Mouse (Mus musculus) limb, embryonic 10.5 days (tissue): ENCODE results near the gene Relt. TPM values are rescaled to one million over a fixed set of nuclear protein-coding genes. Genes with fewer than 3 reads are reported as not detected.
A peak's percentile ranks its signal among the peaks of the same experiment; 100 is the strongest.

Source experiments
- DNase-seq: peaks from one replicate; pipeline ENCODE4 v3.0.0-alpha.2; 2017; ENCODE audit warnings: low spot score
- H3K27ac ChIP-seq: fragments of 300-500 bp; sonication (generic); 2 replicates; pipeline ENCODE4 v1.5.1; 2016; ENCODE audit warnings: mild to moderate bottlenecking
- H3K27me3 ChIP-seq: fragments of 300-500 bp; sonication (generic); 2 replicates; pipeline ENCODE4 v1.6.1; 2016; ENCODE audit warnings: low read depth, mild to moderate bottlenecking; ENCODE audit not compliant: poor library complexity, severe bottlenecking
- H3K36me3 ChIP-seq: fragments of 300-500 bp; sonication (generic); 2 replicates; pipeline ENCODE4 v1.6.1; 2016; ENCODE audit warnings: mild to moderate bottlenecking, moderate library complexity
- H3K4me1 ChIP-seq: fragments of 300-500 bp; sonication (generic); 2 replicates; pipeline ENCODE4 v1.6.1; 2016
- H3K4me3 ChIP-seq: fragments of 300-500 bp; sonication (generic); 2 replicates; pipeline ENCODE4 v1.5.1; 2016; ENCODE audit warnings: mild to moderate bottlenecking, moderate library complexity
- H3K9me3 ChIP-seq: fragments of 300-500 bp; sonication (generic); replicated peaks from 2 replicates; pipeline ENCODE4 v1.6.1; 2016; ENCODE audit warnings: mild to moderate bottlenecking
- WGBS: fragments of 180-500 bp; shearing (Covaris S2); methylation state at CpG from one replicate; pipeline ENCODE4 v1.1.7; 2016; 5-methylcytosine and 5-hydroxymethylcytosine counted together
- polyA plus RNA-seq: library from polyadenylated mRNA; unstranded; fragments of >200 nt; fragmentation: Nextera tagmentation; extraction: Ambion mirVana; gene quantifications from 2 replicates; pipeline ENCODE4 v1.2.1, GENCODE M21; 2016

Relt gene
- polyA plus RNA-seq, 1 experiment from 2014 or later: 5.9 TPM

DNA sequence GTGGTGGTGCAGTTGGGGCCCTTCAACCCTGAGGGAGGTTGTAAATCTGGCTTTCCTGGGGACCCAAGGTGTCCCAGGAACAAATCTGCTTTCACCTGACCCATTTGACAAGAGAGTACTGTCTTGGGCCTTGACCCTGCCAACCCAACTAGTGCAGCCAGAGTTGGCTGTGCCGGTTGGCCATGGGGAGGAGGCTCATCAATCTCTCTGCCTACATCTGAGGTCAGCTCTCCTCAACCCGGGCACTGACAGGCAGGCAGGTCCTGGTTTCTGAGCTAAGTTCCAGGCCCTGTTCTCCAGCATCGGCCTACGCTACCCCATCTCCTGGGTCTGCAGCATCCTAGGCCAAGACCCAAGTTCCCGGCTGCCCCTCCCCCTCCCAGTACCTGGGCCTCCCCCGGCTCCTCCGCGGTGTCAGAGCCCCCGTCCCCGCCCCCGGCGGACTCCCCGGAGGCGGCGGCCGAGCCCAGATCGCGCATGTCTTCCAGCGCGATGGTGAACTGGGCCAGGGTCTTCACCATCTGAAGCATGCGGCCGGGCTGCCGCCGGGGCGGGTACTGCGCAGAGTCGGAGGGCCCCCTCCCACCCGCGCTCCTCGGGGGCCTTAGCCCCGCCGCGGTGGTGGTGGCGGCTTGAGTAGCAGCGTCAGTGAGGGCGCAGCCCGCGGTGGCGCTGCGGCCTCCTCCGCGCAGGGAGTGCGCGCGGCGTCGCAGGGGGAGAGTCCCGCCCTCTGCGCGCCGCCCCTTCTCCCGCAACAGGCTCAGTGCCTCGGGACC, 31.0 kb upstream of the Relt start:
- peak overlapping the region; percentile 66 for H3K4me3 ChIP-seq
- peak; percentile 63 for DNase-seq
- no peaks in the 10 kb centered on the region for H3K9me3 ChIP-seq
- H3K36me3 ChIP-seq: peaks cover 37% of the 10 kb centered on the region
- peaks cover 31% of the 10 kb centered on the region for H3K4me1 ChIP-seq
- 2% methylated on average over 52 of the region's 53 CpGs for WGBS
- H3K27ac ChIP-seq: peak overlapping the region; percentile 82
- H3K27me3 ChIP-seq: no peaks in the 10 kb centered on the region

DNA sequence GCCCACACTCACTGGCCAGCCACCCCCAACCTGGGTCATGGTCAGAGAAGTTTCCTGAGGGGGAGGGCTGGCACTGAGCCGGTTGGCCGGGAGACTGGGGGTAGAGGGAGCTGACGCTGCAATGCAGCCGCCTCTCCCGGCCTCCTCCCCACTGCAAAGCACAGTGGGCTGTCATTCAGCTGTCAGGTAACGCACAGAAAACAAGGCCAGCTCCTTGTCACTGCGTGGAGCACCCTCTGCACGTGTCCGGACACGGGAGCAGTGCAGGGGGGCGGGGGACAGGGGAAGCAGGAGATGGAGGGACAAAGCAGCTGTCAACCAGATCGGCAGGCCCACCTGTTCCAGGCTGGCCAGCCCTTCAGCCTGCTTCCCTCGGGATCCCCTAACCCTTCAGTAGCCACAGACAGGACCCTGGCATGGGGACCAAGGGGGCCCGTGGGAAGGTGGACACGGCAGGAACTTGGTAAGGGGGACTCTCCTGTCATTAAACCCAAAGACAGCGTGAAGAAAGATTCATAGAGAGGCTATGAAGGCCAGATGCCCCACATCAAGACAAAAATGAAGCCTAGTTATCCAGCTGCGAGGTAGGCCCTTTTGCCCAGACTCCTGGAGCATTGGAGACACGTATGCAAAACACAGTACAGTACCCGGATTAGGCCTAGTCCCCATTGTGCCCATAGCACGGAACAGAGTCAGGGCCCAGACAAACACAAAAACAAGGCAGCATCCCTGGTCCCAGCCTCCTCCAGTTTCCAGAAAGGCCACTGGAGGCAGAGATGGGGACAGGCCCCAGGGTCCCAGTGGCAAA, 30.2 kb upstream of the Relt start:
- Histone ChIP-seq H3K9me3 (no peaks in the 10 kb centered on the region), H3K4me3 (peak overlapping the region; percentile 66; the same call in 1 of the 2 replicates), H3K36me3 (peaks cover 45% of the 10 kb centered on the region), H3K4me1 (peaks cover 31% of the 10 kb centered on the region), H3K27me3 (no peaks in the 10 kb centered on the region), H3K27ac (peak overlapping the region; percentile 42; the same call in 1 of the 2 replicates)
- DNase-seq: no peak
- 79% methylated on average over 20 of the region's 20 CpGs for WGBS

DNA sequence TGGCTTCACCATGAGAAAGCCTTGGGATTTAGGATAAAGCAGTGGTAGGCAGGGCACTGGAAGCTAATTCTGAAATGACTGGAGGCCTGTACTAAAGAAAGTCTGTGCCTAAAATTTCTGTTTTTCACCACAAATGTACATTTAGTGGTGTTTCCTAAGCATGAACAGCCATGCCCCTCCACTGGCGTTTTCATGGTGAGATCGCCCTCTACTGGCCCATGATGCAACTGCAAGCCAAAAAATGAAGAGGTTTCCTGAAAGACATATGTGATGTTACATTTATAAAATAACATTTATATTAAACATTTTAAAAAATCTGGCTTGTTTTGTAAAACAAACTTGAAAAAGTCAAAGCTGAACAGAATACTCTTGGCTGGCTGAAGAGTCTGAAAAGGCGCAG, 23.3 kb upstream of the Relt start:
- WGBS: 37% methylated on average over 3 of the region's 3 CpGs
- Histone ChIP-seq H3K4me3 (no peak overlapping the region), H3K4me1 (no peaks in the 10 kb centered on the region), H3K27ac (no peak overlapping the region), H3K9me3 (no peaks in the 10 kb centered on the region), H3K27me3 (no peaks in the 10 kb centered on the region), H3K36me3 (peaks cover 85% of the 10 kb centered on the region)
- DNase-seq: peak; percentile 66

DNA sequence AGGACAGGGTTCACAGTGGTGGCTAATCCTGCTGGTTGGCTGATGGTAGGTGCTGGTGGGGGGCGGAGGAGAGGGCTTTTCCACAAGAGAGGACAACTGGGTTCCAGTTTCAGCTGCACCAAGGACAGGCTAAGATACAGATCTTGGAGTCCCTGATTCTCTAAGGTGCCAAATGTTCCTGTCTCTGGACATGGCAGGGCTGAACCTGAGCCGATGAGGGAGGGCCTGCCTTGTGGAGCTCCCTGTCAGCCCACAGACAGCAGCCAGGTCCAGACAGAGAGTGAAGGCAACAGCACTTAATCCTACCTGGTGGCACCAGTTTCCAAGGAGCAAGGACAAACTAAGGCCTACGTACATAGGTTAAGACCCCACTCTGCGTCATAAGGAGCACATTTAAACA, 21.2 kb upstream of the Relt start:
- peaks cover 93% of the 10 kb centered on the region for H3K36me3 ChIP-seq
- 91% methylated on average over 4 of the region's 4 CpGs for whole genome bisulfite sequencing
- no peaks in the 10 kb centered on the region for H3K9me3 ChIP-seq
- H3K4me1 ChIP-seq: peaks cover 5% of the 10 kb centered on the region
- no peaks in the 10 kb centered on the region for H3K27me3 ChIP-seq
- DNase-seq: no peak
- H3K27ac ChIP-seq: no peak overlapping the region
- H3K4me3 ChIP-seq: no peak overlapping the region

DNA sequence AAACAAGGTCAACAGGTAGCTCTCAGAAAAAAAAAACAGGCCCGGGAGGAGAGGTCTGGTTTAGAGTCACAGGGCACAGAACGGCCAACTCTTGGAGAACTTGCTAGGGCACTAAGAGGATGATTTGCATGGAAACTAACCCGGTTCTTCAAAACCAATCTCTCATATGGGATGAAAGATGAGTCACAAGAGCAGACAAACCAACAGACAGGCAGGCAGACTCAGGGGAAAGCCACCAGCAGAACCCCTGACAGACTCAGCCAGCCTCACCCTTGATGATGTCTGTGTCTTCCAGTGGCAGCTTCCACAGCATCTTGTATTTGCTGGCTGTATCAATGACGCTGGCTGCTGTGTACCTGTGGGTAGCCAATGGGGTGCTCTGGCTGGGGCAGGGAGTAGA, 18.7 kb upstream of the Relt start:
- 92% methylated on average over 4 of the region's 4 CpGs for WGBS
- Histone ChIP-seq H3K9me3 (no peaks in the 10 kb centered on the region), H3K27me3 (no peaks in the 10 kb centered on the region), H3K27ac (no peak overlapping the region), H3K4me1 (peaks cover 7% of the 10 kb centered on the region), H3K36me3 (peaks cover 96% of the 10 kb centered on the region), H3K4me3 (no peak overlapping the region)
- DNase-seq: no peak

DNA sequence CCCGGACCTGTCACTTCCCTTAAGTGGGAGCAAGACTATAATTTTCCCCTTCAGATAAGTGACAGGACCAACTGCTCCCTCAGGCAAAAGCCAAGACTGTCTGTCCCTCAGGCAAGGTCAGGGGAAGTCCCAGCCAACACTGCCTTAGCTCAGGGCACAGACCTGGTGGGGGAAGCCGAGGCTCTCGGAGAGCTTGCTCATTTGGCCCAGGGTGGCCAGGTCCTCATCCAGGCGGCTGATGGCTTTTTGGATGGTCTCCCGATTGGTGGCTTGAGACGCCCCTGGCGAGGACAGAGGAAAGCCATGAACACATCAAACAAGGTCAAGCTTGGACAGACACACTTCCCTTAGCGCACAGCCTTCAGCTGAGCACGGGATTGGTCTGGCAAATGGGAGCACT, 18.3 kb upstream of the Relt start:
- H3K9me3 ChIP-seq: no peaks in the 10 kb centered on the region
- no peaks in the 10 kb centered on the region for H3K27me3 ChIP-seq
- H3K4me1 ChIP-seq: peaks cover 8% of the 10 kb centered on the region
- H3K4me3 ChIP-seq: no peak overlapping the region
- WGBS: 92% methylated on average over 9 of the region's 9 CpGs
- no peak for DNase-seq
- no peak overlapping the region for H3K27ac ChIP-seq
- peaks cover 98% of the 10 kb centered on the region for H3K36me3 ChIP-seq

DNA sequence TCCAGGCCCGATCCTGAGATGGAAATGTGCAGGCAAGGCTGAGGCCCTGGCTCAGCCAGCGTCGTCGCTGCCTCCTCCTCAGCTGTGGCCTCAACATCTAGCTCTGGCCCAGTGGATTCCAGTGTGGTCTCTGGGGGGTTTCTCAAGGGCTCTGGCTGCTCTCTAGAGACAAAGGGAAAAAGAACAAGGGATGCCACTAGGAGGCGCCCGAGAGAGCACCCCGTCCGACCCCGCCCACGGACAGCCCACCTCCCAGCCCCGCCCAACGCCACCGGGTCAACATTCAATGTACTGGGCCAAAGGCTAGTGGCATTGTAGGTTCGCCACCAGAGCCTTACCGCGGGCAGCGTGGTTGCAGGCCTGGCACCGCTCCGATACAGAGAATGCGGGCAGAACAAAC, 16.3 kb upstream of the Relt start:
- Histone ChIP-seq H3K9me3 (no peaks in the 10 kb centered on the region), H3K4me1 (peaks cover 14% of the 10 kb centered on the region)

DNA sequence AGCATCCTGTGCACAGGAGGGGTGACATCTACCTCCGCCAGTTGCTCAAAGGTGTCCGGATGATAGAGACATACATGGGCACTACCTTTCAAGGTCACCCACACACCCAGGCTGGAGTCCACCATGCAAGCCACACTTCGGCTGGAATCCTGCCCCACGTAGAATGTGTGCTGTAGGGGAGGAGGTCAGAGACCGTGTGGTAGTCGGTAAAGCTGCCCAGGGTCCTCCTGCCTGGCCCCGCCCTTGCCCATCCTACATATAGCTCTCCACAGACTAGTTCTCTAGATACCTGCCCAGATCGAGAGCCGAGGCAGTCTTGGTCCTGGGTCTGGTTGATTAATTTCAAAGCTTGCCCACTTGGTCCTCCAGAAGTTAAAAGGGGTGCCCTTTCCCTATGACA, 13.5 kb upstream of the Relt start:
- Histone ChIP-seq H3K4me3 (no peak overlapping the region), H3K9me3 (no peaks in the 10 kb centered on the region), H3K27ac (peak overlapping the region; percentile 40; the same call in 1 of the 2 replicates), H3K36me3 (peaks cover 100% of the 10 kb centered on the region), H3K4me1 (peaks cover 14% of the 10 kb centered on the region), H3K27me3 (no peaks in the 10 kb centered on the region)
- no peak for DNase-seq
- 90% methylated on average over 9 of the region's 9 CpGs for WGBS

More for the DNA sequence above, 16.3 kb upstream of the Relt start:
- H3K27me3 ChIP-seq: no peaks in the 10 kb centered on the region
- DNase-seq: peak; percentile 91
- peak overlapping the region; percentile 87 for H3K27ac ChIP-seq
- H3K4me3 ChIP-seq: no peak overlapping the region
- WGBS: 20% methylated on average over 20 of the region's 20 CpGs
- H3K36me3 ChIP-seq: peaks cover 100% of the 10 kb centered on the region

DNA sequence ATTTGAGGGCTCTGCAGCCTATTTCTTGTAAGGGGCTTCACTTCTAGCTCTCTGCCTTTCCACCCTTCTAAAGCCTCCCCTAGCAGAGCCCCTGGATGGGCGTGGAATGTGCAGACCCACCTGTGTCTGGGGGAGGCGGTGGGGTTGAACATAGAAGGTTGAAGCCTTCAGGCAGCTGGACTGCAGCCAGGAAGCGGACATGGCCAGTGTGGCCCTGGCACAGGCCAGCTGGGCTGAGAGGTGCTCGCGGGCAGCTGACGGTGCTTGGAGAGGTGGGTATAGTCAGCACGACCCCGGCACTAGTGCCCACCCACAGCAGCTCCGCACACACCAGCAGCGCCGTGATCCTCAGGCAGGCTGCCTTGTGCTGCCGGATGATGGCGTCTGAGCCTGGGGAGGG, 13.0 kb upstream of the Relt start:
- DNase-seq: no peak
- peaks cover 100% of the 10 kb centered on the region for H3K36me3 ChIP-seq
- H3K27ac ChIP-seq: peak overlapping the region; percentile 40; the same call in 1 of the 2 replicates

DNA sequence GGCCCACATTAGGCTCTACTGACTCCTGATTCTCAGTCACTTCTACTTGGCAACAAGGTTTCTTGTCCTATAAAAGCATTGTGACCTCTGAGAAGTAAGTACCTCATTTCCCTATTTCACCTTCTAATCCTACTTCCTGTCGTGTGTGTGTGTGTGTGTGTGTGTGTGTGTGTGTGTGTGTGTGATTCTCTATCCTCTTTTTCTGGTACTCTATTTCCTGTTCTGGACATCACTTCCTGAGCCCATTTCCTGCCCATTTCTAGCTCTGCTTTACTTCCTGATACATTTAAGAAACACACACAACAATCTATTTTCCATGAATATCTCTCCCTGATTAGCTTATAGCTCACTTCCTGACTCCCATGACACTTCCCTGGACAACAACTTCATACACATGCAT, 12.6 kb upstream of the Relt start:
- Histone ChIP-seq H3K4me1 (peaks cover 14% of the 10 kb centered on the region), H3K27ac (no peak overlapping the region), H3K27me3 (no peaks in the 10 kb centered on the region), H3K36me3 (peaks cover 100% of the 10 kb centered on the region), H3K9me3 (no peaks in the 10 kb centered on the region), H3K4me3 (no peak overlapping the region)
- 73% methylated on average over 1 of the region's 1 CpGs for WGBS
- no peak for DNase-seq

More for the DNA sequence above, 13.0 kb upstream of the Relt start:
- 92% methylated on average over 13 of the region's 13 CpGs for WGBS
- H3K4me3 ChIP-seq: no peak overlapping the region
- H3K4me1 ChIP-seq: peaks cover 14% of the 10 kb centered on the region
- H3K27me3 ChIP-seq: no peaks in the 10 kb centered on the region
- no peaks in the 10 kb centered on the region for H3K9me3 ChIP-seq

DNA sequence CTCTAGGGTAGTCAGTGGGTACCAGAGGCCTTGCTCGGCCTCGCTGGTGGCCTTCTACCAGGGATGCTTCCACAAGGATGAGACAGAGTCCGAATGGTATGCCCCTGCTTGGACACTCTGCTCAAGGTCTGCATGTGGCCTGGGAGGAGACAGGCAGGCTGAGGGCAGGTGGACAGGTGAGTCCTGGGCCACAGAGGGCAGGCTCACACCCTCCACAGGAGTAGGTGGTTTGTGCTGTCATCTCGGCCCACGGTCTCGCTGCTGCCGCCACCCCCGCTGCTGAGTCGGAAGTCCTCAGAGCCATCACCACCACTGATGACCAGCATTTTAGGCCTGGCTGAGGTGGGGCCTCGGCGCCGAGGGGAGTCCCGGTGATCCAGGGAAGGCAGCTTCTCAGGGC, 10.0 kb upstream of the Relt start:
- Histone ChIP-seq H3K9me3 (no peaks in the 10 kb centered on the region), H3K4me3 (no peak overlapping the region), H3K36me3 (peaks cover 75% of the 10 kb centered on the region), H3K4me1 (peaks cover 11% of the 10 kb centered on the region), H3K27me3 (no peaks in the 10 kb centered on the region), H3K27ac (no peak overlapping the region)
- WGBS: 91% methylated on average over 13 of the region's 13 CpGs
- no peak for DNase-seq

DNA sequence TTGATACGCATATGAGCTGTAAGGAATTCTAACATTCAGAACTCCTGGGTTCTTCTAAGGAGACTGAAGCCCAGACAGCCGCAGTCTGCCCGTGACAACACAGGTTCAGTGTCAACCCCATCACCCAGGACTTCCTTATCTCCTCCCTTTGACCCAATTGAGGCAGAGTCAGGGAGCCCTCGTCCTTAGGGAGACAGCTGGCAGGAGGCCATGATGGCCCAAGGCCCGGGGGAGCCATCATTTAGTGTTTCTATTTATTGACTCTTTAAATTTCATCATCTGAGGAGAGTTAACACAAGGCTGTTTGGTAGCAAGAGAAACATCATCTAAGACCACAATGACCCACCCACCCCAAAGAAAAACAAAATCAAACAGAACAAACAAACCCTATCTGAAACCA, 8.6 kb upstream of the Relt start:
- H3K4me1 ChIP-seq: peaks cover 11% of the 10 kb centered on the region
- no peaks in the 10 kb centered on the region for H3K27me3 ChIP-seq
- H3K9me3 ChIP-seq: no peaks in the 10 kb centered on the region
- H3K27ac ChIP-seq: no peak overlapping the region
- H3K4me3 ChIP-seq: no peak overlapping the region
- no peak for DNase-seq
- H3K36me3 ChIP-seq: peaks cover 62% of the 10 kb centered on the region
- WGBS: 89% methylated on average over 5 of the region's 5 CpGs

DNA sequence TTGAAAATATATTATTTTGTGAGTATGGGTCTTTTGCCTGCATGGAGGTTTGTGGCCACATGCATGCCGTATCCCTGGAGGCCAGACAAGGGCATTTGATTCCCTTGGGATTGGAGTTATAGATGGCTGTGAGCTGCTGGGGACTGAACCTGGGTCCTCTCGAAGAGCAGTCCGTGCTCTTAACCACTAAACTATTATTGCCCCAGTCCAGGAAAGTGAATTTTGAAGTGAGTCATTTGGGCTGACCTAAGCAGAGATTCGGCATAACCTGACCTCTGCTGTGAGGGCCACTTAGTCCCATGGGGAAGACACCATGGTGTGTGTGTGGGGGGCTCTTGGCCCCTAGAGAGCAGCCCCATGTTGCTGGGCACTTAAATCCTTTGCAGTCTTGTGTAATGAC, 8.1 kb upstream of the Relt start:
- 89% methylated on average over 4 of the region's 4 CpGs for WGBS
- peaks cover 57% of the 10 kb centered on the region for H3K36me3 ChIP-seq
- H3K9me3 ChIP-seq: no peaks in the 10 kb centered on the region
- H3K27ac ChIP-seq: no peak overlapping the region
- peaks cover 11% of the 10 kb centered on the region for H3K4me1 ChIP-seq
- no peak for DNase-seq
- H3K4me3 ChIP-seq: no peak overlapping the region
- H3K27me3 ChIP-seq: no peaks in the 10 kb centered on the region
